Mouse (Mus musculus) G1E (cell line): ENCODE measurements at regions not wholly inside any gene's neighbourhood (a gene's known extent, or its start where the extent isn't known, plus 50 kb on each side); places are given as distances from the start of the nearest gene placed in this dataset.

Source experiments
- ATAC-seq: 2 replicates; pipeline ENCODE4 v1.8.0; 2016; ENCODE audit warnings: mild to moderate bottlenecking; ENCODE audit not compliant: insufficient number of reproducible peaks, poor library complexity, low FRiP score, severe bottlenecking; ENCODE audit errors: extremely low read depth
- DNase-seq: peaks from one replicate; pipeline ENCODE4 v3.0.0; 2012; ENCODE audit warnings: low spot score
- H3K27me3 ChIP-seq: 2 replicates; pipeline ENCODE4 v1.6.1; 2012; ENCODE audit warnings: mild to moderate bottlenecking, low read length, inconsistent platforms; ENCODE audit not compliant: insufficient read depth
- H3K36me3 ChIP-seq: replicated peaks from 2 replicates; pipeline ENCODE3; 2012; ENCODE audit warnings: mild to moderate bottlenecking, inconsistent platforms
- H3K4me1 ChIP-seq: 2 replicates; pipeline ENCODE4 v1.6.1; 2012; ENCODE audit warnings: low read depth, low read length, inconsistent platforms, mixed read lengths; ENCODE audit not compliant: insufficient read depth
- H3K4me3 ChIP-seq: 2 replicates; pipeline ENCODE4 v1.5.1; 2012; ENCODE audit warnings: low read depth, mild to moderate bottlenecking, inconsistent platforms, low read length, moderate library complexity, mixed read lengths
- H3K9me3 ChIP-seq: replicated peaks from 2 replicates; pipeline ENCODE4 v1.6.1; 2012; ENCODE audit warnings: inconsistent platforms
- CTCF ChIP-seq: IDR thresholded peaks from 2 replicates; pipeline ENCODE4 v1.5.1; 2012; ENCODE audit warnings: low read depth, low read length, inconsistent platforms, mixed read lengths
- GATA1 ChIP-seq: IDR thresholded peaks from 2 replicates; pipeline ENCODE4 v1.6.1; 2012; ENCODE audit warnings: borderline replicate concordance, low read length, inconsistent platforms, mixed read lengths
- GATA2 ChIP-seq: IDR thresholded peaks from 2 replicates; pipeline ENCODE4 v1.6.1; 2012; ENCODE audit warnings: low read depth, low read length, inconsistent platforms, borderline replicate concordance
- POLR2AphosphoS5 ChIP-seq: IDR thresholded peaks from 2 replicates; pipeline ENCODE4 v1.6.1; 2012; ENCODE audit warnings: low read depth, low read length, inconsistent platforms; ENCODE audit not compliant: insufficient replicate concordance
- TAL1 ChIP-seq: conservative IDR thresholded peaks from 2 replicates; pipeline ENCODE4 v1.6.1; 2012; ENCODE audit warnings: low read depth, low read length, inconsistent platforms, mixed read lengths

GRCm38 (mm10) chr15:94137159-94137952 lies 327.9 kb downstream of the Adamts20 start:
- H3K4me1 ChIP-seq = no peaks in the 10 kb centered on the region
- ATAC-seq = no peak

GRCm38 (mm10) chr15:94112801-94113200 lies 352.4 kb downstream of the Adamts20 start:
- TF ChIP-seq TAL1 (no peak), CTCF (no peak), GATA2 (no peak), GATA1 (no peak), POLR2AphosphoS5 (no peak)
- Histone ChIP-seq H3K4me1 (no peaks in the 10 kb centered on the region), H3K27me3 (no peaks in the 10 kb centered on the region), H3K36me3 (no peaks in the 10 kb centered on the region), H3K9me3 (peaks cover 21% of the 10 kb centered on the region), H3K4me3 (no peak overlapping the region)
- ATAC-seq = no peak
- no peak for DNase-seq

More at GRCm38 (mm10) chr15:94137159-94137952, 327.9 kb downstream of the Adamts20 start:
- no peak for TF ChIP-seq TAL1
- no peak for TF ChIP-seq GATA2
- TF ChIP-seq POLR2AphosphoS5 = no peak
- TF ChIP-seq CTCF = no peak
- TF ChIP-seq GATA1 = no peak
- no peak for DNase-seq
- no peaks in the 10 kb centered on the region for H3K27me3 ChIP-seq
- H3K9me3 ChIP-seq = peaks cover 29% of the 10 kb centered on the region
- no peak overlapping the region for H3K4me3 ChIP-seq
- H3K36me3 ChIP-seq = no peaks in the 10 kb centered on the region

GRCm38 (mm10) chr15:94107186-94107716 lies 358.0 kb downstream of the Adamts20 start:
- H3K27me3 ChIP-seq = no peaks in the 10 kb centered on the region
- no peak overlapping the region for H3K4me3 ChIP-seq
- DNase-seq (no peak), ATAC-seq (no peak)
- H3K36me3 ChIP-seq = no peaks in the 10 kb centered on the region
- no peaks in the 10 kb centered on the region for H3K4me1 ChIP-seq
- no peak for TF ChIP-seq GATA2
- TF ChIP-seq CTCF = no peak
- no peak for TF ChIP-seq GATA1
- no peak for TF ChIP-seq TAL1
- no peak for TF ChIP-seq POLR2AphosphoS5
- peaks cover 29% of the 10 kb centered on the region for H3K9me3 ChIP-seq

GRCm38 (mm10) chr15:94090644-94091043 lies 374.6 kb downstream of the Adamts20 start:
- no peaks in the 10 kb centered on the region for H3K27me3 ChIP-seq
- H3K9me3 ChIP-seq = peaks cover 14% of the 10 kb centered on the region
- DNase-seq = no peak
- no peaks in the 10 kb centered on the region for H3K36me3 ChIP-seq
- H3K4me1 ChIP-seq = no peaks in the 10 kb centered on the region
- no peak for TF ChIP-seq TAL1
- no peak for TF ChIP-seq CTCF
- no peak for TF ChIP-seq POLR2AphosphoS5
- no peak for TF ChIP-seq GATA2
- no peak for TF ChIP-seq GATA1
- ATAC-seq = no peak
- H3K4me3 ChIP-seq = no peak overlapping the region

- DNase-seq (no peak), ATAC-seq (no peak)
- Histone ChIP-seq H3K27me3 (no peaks in the 10 kb centered on the region), H3K4me1 (no peaks in the 10 kb centered on the region), H3K4me3 (no peak overlapping the region), H3K9me3 (peaks cover 14% of the 10 kb centered on the region), H3K36me3 (no peaks in the 10 kb centered on the region)
- TF ChIP-seq GATA2 = no peak
- TF ChIP-seq TAL1 = no peak
- no peak for TF ChIP-seq GATA1
- no peak for TF ChIP-seq POLR2AphosphoS5
- TF ChIP-seq CTCF = no peak
Observed at GRCm38 (mm10) chr15:94089856-94090255, 375.4 kb downstream of the Adamts20 start.

- Histone ChIP-seq H3K36me3 (no peaks in the 10 kb centered on the region), H3K27me3 (no peaks in the 10 kb centered on the region), H3K4me1 (no peaks in the 10 kb centered on the region), H3K4me3 (no peak overlapping the region), H3K9me3 (peaks cover 34% of the 10 kb centered on the region)
- ATAC-seq (no peak), DNase-seq (no peak)
- TF ChIP-seq TAL1 (no peak), GATA1 (no peak), CTCF (no peak), POLR2AphosphoS5 (no peak), GATA2 (no peak)
Observed at GRCm38 (mm10) chr15:94082369-94082768, 382.8 kb downstream of the Adamts20 start.
